Mouse (Mus musculus) right cerebral cortex, adult 18-20 months (tissue): ENCODE data around the gene Slc7a15.

ENCODE experiments used
- DNase-seq: peaks from one replicate; pipeline ENCODE4 v3.0.0; 2022; ENCODE audit warnings: mixed read lengths

The Slc7a15 gene

GRCm38 (mm10) chr12:8556189-8556588 is 42.7 kb downstream of the Slc7a15 start:
- no peak for DNase-seq

- DNase-seq = no peak
Measured at GRCm38 (mm10) chr12:8555419-8555818, 43.4 kb downstream of the Slc7a15 start.

- peak; percentile 70 for DNase-seq
Measured at GRCm38 (mm10) chr12:8547357-8547756, 51.5 kb downstream of the Slc7a15 start.

- DNase-seq = no peak
Measured at GRCm38 (mm10) chr12:8546801-8547200, 52.1 kb downstream of the Slc7a15 start.

- peak; percentile 71 for DNase-seq
Measured at GRCm38 (mm10) chr12:8545066-8545610, 53.7 kb downstream of the Slc7a15 start.

- no peak for DNase-seq
Measured at GRCm38 (mm10) chr12:8542371-8542770, 56.5 kb downstream of the Slc7a15 start.

GRCm38 (mm10) chr12:8539471-8539870 is 59.4 kb downstream of the Slc7a15 start:
- DNase-seq = no peak

- DNase-seq = no peak
Measured at GRCm38 (mm10) chr12:8537291-8537690, 61.6 kb downstream of the Slc7a15 start.

GRCm38 (mm10) chr12:8536221-8536965 is 62.5 kb downstream of the Slc7a15 start:
- DNase-seq = no peak

GRCm38 (mm10) chr12:8535596-8535995 is 63.3 kb downstream of the Slc7a15 start:
- DNase-seq = no peak

GRCm38 (mm10) chr12:8534915-8535314 is 64.0 kb downstream of the Slc7a15 start:
- DNase-seq = no peak

GRCm38 (mm10) chr12:8527770-8528169 is 71.1 kb downstream of the Slc7a15 start:
- no peak for DNase-seq

- no peak for DNase-seq
Measured at GRCm38 (mm10) chr12:8527175-8527574, 71.7 kb downstream of the Slc7a15 start.

GRCm38 (mm10) chr12:8524062-8524461 is 74.8 kb downstream of the Slc7a15 start:
- no peak for DNase-seq

GRCm38 (mm10) chr12:8522711-8523110 is 76.2 kb downstream of the Slc7a15 start:
- DNase-seq = no peak

- DNase-seq = peak; percentile 24
Measured at GRCm38 (mm10) chr12:8521375-8522047, 77.4 kb downstream of the Slc7a15 start.

- DNase-seq = no peak
Measured at GRCm38 (mm10) chr12:8519431-8520160, 79.3 kb downstream of the Slc7a15 start.

GRCm38 (mm10) chr12:8511037-8511882 is 87.6 kb downstream of the Slc7a15 start:
- DNase-seq = peak; percentile 49

GRCm38 (mm10) chr12:8510317-8510988 is 88.4 kb downstream of the Slc7a15 start:
- DNase-seq = no peak

GRCm38 (mm10) chr12:8509693-8510092 is 89.2 kb downstream of the Slc7a15 start:
- DNase-seq = peak; percentile 31

GRCm38 (mm10) chr12:8506954-8507707 is 91.7 kb downstream of the Slc7a15 start:
- no peak for DNase-seq
